Mouse (Mus musculus) neural tube, embryonic 11.5 days (tissue): Measurements from ENCODE around the gene Atg9a. TPM values are rescaled to one million over a fixed set of nuclear protein-coding genes. Genes with fewer than 3 reads are reported as not detected.

Experiments used
- ATAC-seq: fragments of 200-750 bp; cut with Nextera tagmentation; 2 replicates; pipeline ENCODE4 v1.8.0; 2017; ENCODE audit warnings: moderate number of reproducible peaks, mild to moderate bottlenecking, moderate TSS enrichment, moderate library complexity; ENCODE audit not compliant: insufficient read depth, low FRiP score, low TSS enrichment
- DNase-seq: peaks from one replicate; pipeline ENCODE4 v3.0.0-alpha.2; 2015; ENCODE audit warnings: low spot score
- H3K27ac ChIP-seq: fragments of 300-500 bp; sonication (generic); 2 replicates; pipeline ENCODE4 v1.5.1; 2014; ENCODE audit warnings: low read depth, mild to moderate bottlenecking, low read length
- H3K27me3 ChIP-seq: fragments of 300-500 bp; sonication (generic); 2 replicates; pipeline ENCODE4 v1.6.1; 2014; ENCODE audit warnings: mild to moderate bottlenecking, low read length, mixed read lengths; ENCODE audit not compliant: control insufficient read depth, insufficient read depth
- H3K36me3 ChIP-seq: fragments of 300-500 bp; sonication (generic); 2 replicates; pipeline ENCODE4 v1.6.1; 2014; ENCODE audit warnings: mild to moderate bottlenecking, low read length, moderate library complexity, mixed read lengths; ENCODE audit not compliant: control insufficient read depth, insufficient read depth
- H3K4me1 ChIP-seq: fragments of 300-500 bp; sonication (generic); 2 replicates; pipeline ENCODE4 v1.6.1; 2014; ENCODE audit warnings: low read length, mixed read lengths; ENCODE audit not compliant: control insufficient read depth, insufficient read depth
- H3K4me2 ChIP-seq: fragments of 300-500 bp; sonication (generic); 2 replicates; pipeline ENCODE4 v1.6.1; 2014; ENCODE audit warnings: low read depth, mild to moderate bottlenecking, moderate library complexity
- H3K4me3 ChIP-seq: fragments of 300-500 bp; sonication (generic); 2 replicates; pipeline ENCODE4 v1.5.1; 2014; ENCODE audit warnings: low read depth, low read length
- H3K9ac ChIP-seq: fragments of 300-500 bp; sonication (generic); 2 replicates; pipeline ENCODE4 v1.6.1; 2014; ENCODE audit warnings: mild to moderate bottlenecking, low read length
- H3K9me3 ChIP-seq: fragments of 300-500 bp; sonication (generic); 2 replicates; pipeline ENCODE4 v1.6.1; 2016; ENCODE audit warnings: low read length; ENCODE audit not compliant: control insufficient read depth
- WGBS: fragments of 180-500 bp; shearing (Covaris S2); extraction: QIAGEN DNeasy Blood & Tissue Kit; methylation state at CpG from one replicate; pipeline ENCODE4 v1.1.7; 2014; 5-methylcytosine and 5-hydroxymethylcytosine counted together
- polyA plus RNA-seq: library from polyadenylated mRNA; unstranded; fragments of >200 nt; fragmentation: Nextera tagmentation; extraction: Ambion mirVana; gene quantifications from 2 replicates; pipeline ENCODE4 v1.2.1, GENCODE M21; 2014

Gene Atg9a
- polyA plus RNA-seq, 1 experiment from 2014 or later = 27.0 TPM

- under 1% methylated on average over 77 of the region's 91 CpGs for WGBS
- peak within 1 kb of the TSS; percentile 86 for H3K4me3 ChIP-seq
Measured at GRCm38 (mm10) chr1:75142301-75143261, 49.4 kb downstream of the Atg9a start, which contains the start of the genes Cnppd1 and Retreg2. Gene Cnppd1, minus strand, starts transcription at chr1:75142711. Gene Retreg2, plus strand, starts transcription at chr1:75142778.

GRCm38 (mm10) chr1:75141486-75142190, 50.4 kb downstream of the Atg9a start:
- Histone ChIP-seq H3K9me3 (no peaks in the 10 kb centered on the region), H3K9ac (peak overlapping the region; percentile 92), H3K36me3 (peaks cover 11% of the 10 kb centered on the region), H3K27me3 (no peaks in the 10 kb centered on the region), H3K4me2 (peak overlapping the region; percentile 98), H3K4me3 (peak overlapping the region; percentile 86), H3K27ac (peak overlapping the region; percentile 64; the same call in 1 of the 2 replicates), H3K4me1 (peaks cover 16% of the 10 kb centered on the region; the same call in 1 of the 2 replicates)
- DNase-seq (peak; percentile 60), ATAC-seq (no peak)
- WGBS = under 1% methylated on average over 53 of the region's 53 CpGs

More at GRCm38 (mm10) chr1:75142301-75143261, 49.4 kb downstream of the Atg9a start, which contains the start of the genes Cnppd1 and Retreg2:
- peak; percentile 89 for ATAC-seq
- Histone ChIP-seq H3K4me2 (peak within 1 kb of the TSS; percentile 98), H3K27me3 (no peaks in the 10 kb centered on the region), H3K27ac (peak within 1 kb of the TSS; percentile 96), H3K4me1 (peaks cover 16% of the 10 kb centered on the region; the same call in 1 of the 2 replicates), H3K9ac (peak within 1 kb of the TSS; percentile 92), H3K9me3 (no peaks in the 10 kb centered on the region), H3K36me3 (peaks cover 14% of the 10 kb centered on the region)
- DNase-seq = peak; percentile 97

DNA sequence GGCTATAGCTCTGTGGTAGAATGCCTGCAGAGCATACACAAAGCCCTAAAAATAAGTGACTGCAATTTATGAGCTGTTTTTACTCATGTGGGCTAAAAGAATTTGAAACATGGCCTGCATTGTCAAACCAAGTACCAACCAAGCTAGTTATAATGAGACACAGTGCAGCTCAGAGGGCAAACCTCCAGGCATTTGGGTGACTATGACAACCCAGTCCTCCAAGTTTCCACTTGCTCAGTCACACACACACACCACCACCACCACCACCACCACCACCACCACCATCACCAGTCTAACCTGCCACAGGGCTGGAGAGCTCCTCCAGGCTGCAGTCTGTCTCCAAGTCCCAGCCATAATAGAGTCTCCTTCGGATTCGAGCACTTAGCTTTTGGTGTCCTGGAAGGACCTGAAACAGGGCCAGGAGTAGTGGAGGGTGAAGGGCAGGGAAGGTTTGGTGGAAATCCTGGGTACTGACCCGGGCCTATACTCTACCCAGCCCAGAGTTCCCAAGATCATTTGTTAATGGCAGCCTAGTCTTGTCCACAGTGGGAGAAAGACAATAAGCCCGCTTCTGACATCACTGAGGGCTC, 51.3 kb downstream of the Atg9a start:
- WGBS = 64% methylated on average over 4 of the region's 4 CpGs
- Histone ChIP-seq H3K9me3 (no peaks in the 10 kb centered on the region), H3K4me3 (peak overlapping the region; percentile 86), H3K27me3 (no peaks in the 10 kb centered on the region), H3K27ac (no peak overlapping the region), H3K36me3 (peaks cover 9% of the 10 kb centered on the region; the same call in 1 of the 2 replicates), H3K4me2 (peak overlapping the region; percentile 98), H3K9ac (peak overlapping the region; percentile 92), H3K4me1 (peaks cover 16% of the 10 kb centered on the region; the same call in 1 of the 2 replicates)
- ATAC-seq = no peak
- no peak for DNase-seq

DNA sequence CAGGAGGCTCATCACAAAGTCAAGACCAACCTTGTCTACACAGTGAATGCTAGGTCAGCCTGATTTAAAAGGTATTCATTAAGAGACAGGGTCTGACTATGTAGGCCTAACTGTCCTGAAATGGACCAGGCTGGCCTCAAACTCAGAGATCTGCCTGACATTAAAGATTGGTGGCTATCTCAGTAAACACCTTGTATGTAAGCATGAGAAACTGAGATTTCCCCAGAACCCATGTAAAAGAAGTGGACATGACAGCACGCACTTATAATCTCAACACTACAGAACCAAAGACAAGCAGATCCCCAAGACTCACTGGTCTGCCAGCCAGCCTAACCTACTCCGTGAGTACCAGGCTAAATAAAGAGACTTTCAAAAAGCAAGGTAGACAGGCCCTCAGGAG, 53.5 kb downstream of the Atg9a start:
- Histone ChIP-seq H3K9ac (no peak overlapping the region), H3K27me3 (no peaks in the 10 kb centered on the region), H3K9me3 (no peaks in the 10 kb centered on the region), H3K27ac (no peak overlapping the region), H3K4me1 (peaks cover 12% of the 10 kb centered on the region; the same call in 1 of the 2 replicates), H3K4me3 (no peak overlapping the region), H3K4me2 (no peak overlapping the region), H3K36me3 (peaks cover 7% of the 10 kb centered on the region; the same call in 1 of the 2 replicates)
- 95% methylated on average over 2 of the region's 2 CpGs for WGBS
- no peak for ATAC-seq
- no peak for DNase-seq

- Histone ChIP-seq H3K27me3 (no peaks in the 10 kb centered on the region), H3K9ac (no peak overlapping the region), H3K4me1 (peaks cover 12% of the 10 kb centered on the region; the same call in 1 of the 2 replicates), H3K4me3 (no peak overlapping the region), H3K27ac (no peak overlapping the region), H3K36me3 (peaks cover 7% of the 10 kb centered on the region; the same call in 1 of the 2 replicates), H3K4me2 (no peak overlapping the region), H3K9me3 (no peaks in the 10 kb centered on the region)
- DNase-seq (no peak), ATAC-seq (no peak)
- 69% methylated on average over 3 of the region's 3 CpGs for WGBS
Measured at GRCm38 (mm10) chr1:75136730-75137129, 55.3 kb downstream of the Atg9a start.

DNA sequence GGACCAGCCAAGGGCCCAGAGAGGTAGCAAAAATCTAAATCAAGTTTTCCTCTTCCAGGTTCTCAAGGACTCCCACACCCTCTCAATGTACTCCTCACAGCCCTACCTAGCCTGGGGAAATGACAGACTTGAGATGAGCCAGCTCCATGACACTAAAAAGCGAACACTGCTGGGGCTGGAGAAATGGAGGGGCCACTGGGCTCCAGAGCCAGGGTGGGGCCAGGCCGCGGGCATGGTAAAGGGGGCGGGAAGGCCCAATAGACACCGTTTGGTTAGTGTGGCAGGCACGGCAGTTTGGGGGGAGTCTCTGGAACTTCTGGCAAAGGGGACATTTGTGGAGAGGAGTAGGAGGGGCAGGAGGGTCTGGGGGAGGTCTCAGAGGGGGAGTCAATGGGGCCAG, 55.7 kb downstream of the Atg9a start:
- Histone ChIP-seq H3K4me2 (no peak overlapping the region), H3K27ac (no peak overlapping the region), H3K36me3 (peaks cover 7% of the 10 kb centered on the region; the same call in 1 of the 2 replicates), H3K9ac (no peak overlapping the region), H3K4me3 (no peak overlapping the region), H3K4me1 (peaks cover 11% of the 10 kb centered on the region; the same call in 1 of the 2 replicates), H3K27me3 (no peaks in the 10 kb centered on the region), H3K9me3 (no peaks in the 10 kb centered on the region)
- ATAC-seq (no peak), DNase-seq (no peak)
- 77% methylated on average over 6 of the region's 6 CpGs for WGBS

GRCm38 (mm10) chr1:75133421-75134207, 58.4 kb downstream of the Atg9a start, which contains the start of gene Slc23a3:
Gene Slc23a3, minus strand, starts transcription at chr1:75133890.
- Histone ChIP-seq H3K4me1 (no peaks in the 10 kb centered on the region), H3K4me2 (no peak within 1 kb of the TSS), H3K4me3 (no peak within 1 kb of the TSS), H3K36me3 (peaks cover 7% of the 10 kb centered on the region; the same call in 1 of the 2 replicates), H3K27ac (no peak within 1 kb of the TSS), H3K27me3 (no peaks in the 10 kb centered on the region), H3K9ac (no peak within 1 kb of the TSS; the same call in 1 of the 2 replicates), H3K9me3 (no peaks in the 10 kb centered on the region)
- ATAC-seq = no peak
- 70% methylated on average over 12 of the region's 12 CpGs for WGBS
- DNase-seq = no peak
